Mouse (Mus musculus) ES-Bruce4 (cell line): ENCODE measurements around the gene Mcu.

Experiments used
- CTCF ChIP-seq: IDR thresholded peaks from one replicate; pipeline ENCODE4 v1.8.1; 2011; ENCODE audit warnings: low read depth, low read length
- POLR2A ChIP-seq: IDR thresholded peaks from one replicate; pipeline ENCODE4 v1.8.1; 2011; ENCODE audit warnings: low read length; ENCODE audit not compliant: insufficient read depth

- TF ChIP-seq POLR2A (no peak), CTCF (no peak)
These were observed 135.1 kb downstream of the Mcu start for GRCm38 (mm10) chr10:59481381-59481780.
